Mouse (Mus musculus): Measurements from ENCODE around the gene Sash1. TPM values are rescaled to one million over a fixed set of nuclear protein-coding genes. Genes with fewer than 3 reads are reported as not detected.
"Not testable (repeated sequence)": the region's sequence is repeated elsewhere in the genome, so short reads cannot be mapped to it uniquely, and the experiment has no call there.

Sash1 gene
- polyA plus RNA-seq, 1 experiment: 2.1 TPM

DNA sequence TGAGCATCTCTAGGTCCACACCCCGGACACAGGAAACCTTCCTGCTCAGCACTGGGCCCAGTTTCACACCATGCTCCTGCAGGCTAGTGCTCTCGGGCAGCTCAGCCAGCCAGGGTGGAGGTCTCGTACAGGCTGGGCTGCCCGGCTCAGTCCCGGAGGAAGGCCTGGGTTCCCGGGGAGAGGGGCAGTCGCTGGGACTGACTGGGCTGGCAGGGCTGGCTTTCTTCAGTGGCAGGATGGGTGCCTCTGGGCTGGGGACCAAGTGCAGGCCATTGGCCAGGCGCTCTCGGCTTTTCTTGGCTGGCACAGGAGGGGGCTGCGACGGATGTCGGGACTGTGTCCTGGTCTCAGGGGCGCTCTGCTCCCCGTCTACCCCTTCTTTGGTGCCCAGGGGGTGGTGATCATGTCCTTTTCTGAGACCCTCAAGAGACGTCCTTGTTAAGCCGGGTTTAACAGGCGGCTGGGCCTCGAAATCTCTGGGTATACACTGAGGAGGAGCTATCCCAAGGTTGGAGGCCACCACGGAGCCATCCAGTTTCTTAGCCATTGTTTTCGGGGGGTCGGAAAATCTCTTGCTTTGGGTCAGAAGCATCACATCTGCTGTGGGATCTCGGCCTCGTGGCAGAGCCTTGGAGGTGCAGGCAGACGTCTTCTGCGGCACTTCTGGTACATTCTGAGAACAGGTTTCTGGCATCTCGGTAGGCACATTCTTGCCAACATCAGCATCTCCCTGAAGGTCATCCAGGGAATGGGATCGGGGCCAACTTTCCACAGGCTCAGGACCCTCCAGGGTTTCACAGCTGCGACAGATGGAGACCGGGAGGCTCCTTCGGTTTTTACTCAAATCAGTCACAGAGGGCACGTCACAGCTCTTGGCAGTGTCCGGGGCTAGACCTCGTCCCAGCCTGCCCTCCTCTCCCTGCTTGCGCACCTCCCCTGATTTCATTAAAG, 156.2 kb downstream of the Sash1 start:
- Histone ChIP-seq H3K9me3 (no peaks in the 10 kb centered on the region), H3K4me1 (no peaks in the 10 kb centered on the region), H3K4me3 (replicated peaks) (no peak overlapping the region), H3K36me3 (replicated peaks; ENCODE audit: low read length) (peaks cover 9% of the 10 kb centered on the region), H3K27me3 (replicated peaks) (no peaks in the 10 kb centered on the region)
- no peak for TF ChIP-seq GATA1 (IDR thresholded peaks at IDR 0.05; ENCODE audit: borderline replicate concordance, low read length)
- TF ChIP-seq FLI1 (IDR thresholded peaks at IDR 0.05; ENCODE audit: low read length): no peak

DNA sequence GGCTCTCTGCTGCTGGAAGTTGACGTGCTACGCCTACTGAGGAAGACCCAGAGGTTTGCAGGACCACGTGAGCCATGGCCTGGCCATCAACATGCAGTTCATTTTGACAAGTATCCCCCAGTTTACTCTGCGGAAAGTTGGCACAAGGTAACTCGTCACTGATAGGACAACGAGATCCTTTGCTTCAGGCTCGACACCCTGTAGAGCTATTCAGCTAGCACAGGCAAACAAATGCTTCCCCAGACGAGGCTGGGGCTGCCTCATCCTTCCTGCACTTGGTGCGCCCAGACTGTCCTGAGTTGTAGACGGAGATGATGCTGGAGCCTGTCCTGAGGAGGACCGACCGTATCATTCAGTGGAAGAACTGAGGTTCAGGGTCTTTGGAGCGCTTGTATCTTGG, 166.5 kb downstream of the Sash1 start:
- TF ChIP-seq FLI1 (IDR thresholded peaks at IDR 0.05; ENCODE audit: low read length) (no peak), GATA1 (IDR thresholded peaks at IDR 0.05; ENCODE audit: borderline replicate concordance, low read length) (no peak)
- Histone ChIP-seq H3K9me3 (no peaks in the 10 kb centered on the region), H3K36me3 (replicated peaks; ENCODE audit: low read length) (no peaks in the 10 kb centered on the region), H3K27me3 (replicated peaks) (peaks cover 9% of the 10 kb centered on the region), H3K4me3 (replicated peaks) (no peak overlapping the region), H3K4me1 (no peaks in the 10 kb centered on the region)

DNA sequence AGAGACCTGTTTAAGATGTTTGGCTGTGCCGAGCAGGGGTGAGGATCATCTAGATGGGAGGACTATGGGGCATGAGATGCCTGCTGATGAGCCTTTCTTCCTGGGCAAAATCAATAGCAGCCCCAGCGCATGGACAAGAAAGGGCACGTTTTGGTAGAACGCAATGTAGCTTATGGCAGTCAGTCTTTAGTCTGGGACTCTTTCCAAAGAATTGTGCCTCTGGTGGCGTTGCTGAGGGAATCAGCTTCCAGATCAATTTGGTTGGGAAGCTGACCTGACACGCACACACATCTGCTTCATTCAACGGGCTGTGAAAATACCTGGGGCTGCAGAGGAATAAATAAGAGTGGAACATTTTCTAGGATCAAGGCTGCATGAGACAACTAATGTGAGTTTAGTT, 167.0 kb downstream of the Sash1 start:
- TF ChIP-seq GATA1 (IDR thresholded peaks at IDR 0.05; ENCODE audit: borderline replicate concordance, low read length) (no peak), FLI1 (IDR thresholded peaks at IDR 0.05; ENCODE audit: low read length) (no peak)
- Histone ChIP-seq H3K4me1 (no peaks in the 10 kb centered on the region), H3K36me3 (replicated peaks; ENCODE audit: low read length) (no peaks in the 10 kb centered on the region), H3K4me3 (replicated peaks) (no peak overlapping the region), H3K27me3 (replicated peaks) (peaks cover 9% of the 10 kb centered on the region), H3K9me3 (no peaks in the 10 kb centered on the region)

DNA sequence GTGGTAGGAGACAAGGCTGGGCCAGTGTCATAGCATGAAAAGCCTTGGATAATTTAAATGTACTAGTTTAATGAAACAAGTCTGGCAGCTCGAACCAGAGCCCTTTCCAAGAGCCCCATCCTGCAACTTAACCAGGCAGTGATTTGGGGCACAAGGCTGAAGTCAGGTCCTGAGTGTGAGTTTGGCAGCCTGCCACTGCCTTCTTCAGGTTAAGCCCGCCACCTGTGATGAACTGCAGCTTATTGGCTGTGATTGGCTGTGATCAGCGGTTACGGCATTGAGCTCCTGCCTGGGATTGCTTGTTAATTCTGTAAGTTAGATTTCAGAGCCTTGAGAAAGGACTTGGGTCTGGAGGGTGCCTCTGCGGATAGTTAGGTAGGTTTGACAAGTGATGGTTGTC, 168.7 kb downstream of the Sash1 start:
- Histone ChIP-seq H3K9me3 (no peaks in the 10 kb centered on the region), H3K4me1 (no peaks in the 10 kb centered on the region), H3K36me3 (replicated peaks; ENCODE audit: low read length) (no peaks in the 10 kb centered on the region), H3K27me3 (replicated peaks) (peaks cover 11% of the 10 kb centered on the region), H3K4me3 (replicated peaks) (no peak overlapping the region)
- no peak for TF ChIP-seq FLI1 (IDR thresholded peaks at IDR 0.05; ENCODE audit: low read length)
- TF ChIP-seq GATA1 (IDR thresholded peaks at IDR 0.05; ENCODE audit: borderline replicate concordance, low read length): no peak

DNA sequence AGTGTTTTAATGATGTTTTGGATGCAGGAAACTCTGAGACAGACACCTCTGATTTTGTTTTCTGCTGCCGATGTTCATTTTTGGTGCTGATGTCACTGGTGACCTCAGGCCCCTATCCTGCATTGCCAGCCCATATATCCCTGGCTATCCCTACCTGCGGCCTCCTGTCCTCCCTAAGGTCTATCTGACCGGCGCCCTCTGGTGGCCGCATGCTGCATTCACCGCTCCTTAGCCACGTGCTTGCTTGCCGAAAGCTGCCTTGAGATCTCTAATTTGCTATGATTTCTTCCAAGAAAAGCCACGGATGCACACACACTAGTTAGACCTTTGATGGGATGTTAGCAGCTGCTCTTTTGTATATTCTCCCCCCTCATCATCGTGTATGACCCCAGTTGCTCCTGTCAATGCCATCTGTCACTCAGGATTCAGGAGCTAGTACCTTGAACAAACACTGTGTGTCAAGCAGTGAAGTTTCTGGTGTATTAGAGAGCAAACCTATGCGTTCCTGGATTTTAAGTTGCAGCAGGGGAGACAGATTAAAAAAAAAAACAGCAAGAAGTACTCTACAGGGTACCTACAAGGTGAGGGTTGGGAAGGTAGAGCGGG, 170.1 kb downstream of the Sash1 start:
- Histone ChIP-seq H3K9me3 (no peaks in the 10 kb centered on the region), H3K4me3 (replicated peaks) (no peak overlapping the region), H3K4me1 (no peaks in the 10 kb centered on the region), H3K36me3 (replicated peaks; ENCODE audit: low read length) (no peaks in the 10 kb centered on the region), H3K27me3 (replicated peaks) (peaks cover 11% of the 10 kb centered on the region)
- TF ChIP-seq FLI1 (IDR thresholded peaks at IDR 0.05; ENCODE audit: low read length) (no peak), GATA1 (IDR thresholded peaks at IDR 0.05; ENCODE audit: borderline replicate concordance, low read length) (no peak)

DNA sequence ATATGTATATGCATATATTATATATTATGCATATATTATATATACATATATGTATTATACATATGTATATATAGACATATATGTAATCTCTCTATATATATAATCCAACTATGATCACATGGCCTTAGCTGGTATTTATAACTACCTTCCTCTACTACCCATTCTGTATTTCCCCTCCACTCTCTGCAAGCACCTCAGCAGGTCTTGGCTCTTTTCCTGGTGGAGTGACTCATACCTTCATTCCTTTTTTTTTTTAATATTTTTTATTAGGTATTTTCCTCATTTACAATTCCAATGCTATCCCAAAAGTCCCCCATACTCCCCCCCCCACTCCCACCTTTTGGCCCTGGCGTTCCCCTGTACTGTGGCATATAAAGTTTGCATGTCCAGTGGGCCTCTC, 189.2 kb downstream of the Sash1 start:
- not testable (repeated sequence) for H3K4me1 ChIP-seq; H3K27me3 ChIP-seq (replicated peaks); H3K4me3 ChIP-seq (replicated peaks); H3K36me3 ChIP-seq (replicated peaks; ENCODE audit: low read length); H3K9me3 ChIP-seq

DNA sequence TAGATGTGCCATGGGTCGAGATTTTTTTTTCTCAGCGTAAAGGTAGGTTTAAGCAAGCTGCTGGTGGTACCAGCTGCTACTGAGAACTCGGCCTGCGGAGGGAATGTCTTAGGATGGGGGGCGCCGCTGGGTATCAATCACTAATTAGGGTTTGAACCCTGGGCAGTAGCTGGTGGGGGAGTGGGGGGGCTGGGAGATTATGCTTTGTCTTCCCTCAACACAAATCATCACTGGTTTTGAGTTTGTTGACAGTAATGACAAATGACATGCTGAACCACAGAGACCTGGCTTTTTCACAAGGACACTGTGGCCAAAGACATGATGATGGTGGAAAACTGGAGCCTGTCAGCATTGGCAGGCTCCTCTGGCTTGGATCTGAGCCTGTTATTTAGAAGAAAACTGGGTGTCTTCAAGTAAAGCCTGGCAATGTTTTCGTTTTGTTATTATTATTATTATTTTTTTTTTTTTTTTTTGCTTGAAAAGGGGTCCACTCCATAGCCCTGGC, 191.8 kb downstream of the Sash1 start:
- TF ChIP-seq GATA1 (IDR thresholded peaks at IDR 0.05; ENCODE audit: borderline replicate concordance, low read length) (no peak), FLI1 (IDR thresholded peaks at IDR 0.05; ENCODE audit: low read length) (no peak)
- Histone ChIP-seq H3K9me3 (peaks cover 10% of the 10 kb centered on the region), H3K27me3 (replicated peaks) (no peaks in the 10 kb centered on the region), H3K4me3 (replicated peaks) (no peak overlapping the region), H3K4me1 (no peaks in the 10 kb centered on the region), H3K36me3 (replicated peaks; ENCODE audit: low read length) (no peaks in the 10 kb centered on the region)

DNA sequence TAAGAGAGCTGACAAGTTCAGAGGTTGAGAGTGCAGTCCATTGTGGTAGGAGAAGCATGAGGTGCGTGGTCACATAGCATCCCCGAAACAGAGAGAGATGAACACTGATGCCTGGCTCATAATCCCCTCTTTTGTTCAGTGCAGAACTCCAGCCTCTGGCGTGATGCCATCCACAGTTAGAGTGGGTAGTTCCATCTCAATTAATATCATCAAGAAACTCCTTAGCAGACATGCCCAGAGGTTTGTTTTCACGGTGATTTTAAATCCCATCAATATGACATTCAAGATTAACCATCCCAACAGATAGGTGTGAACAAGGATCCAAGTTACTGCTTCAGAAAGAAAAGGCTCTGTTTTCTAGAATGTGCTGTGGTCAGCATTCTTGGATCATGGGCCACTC, 192.3 kb downstream of the Sash1 start:
- Histone ChIP-seq H3K4me3 (replicated peaks) (no peak overlapping the region), H3K9me3 (peaks cover 15% of the 10 kb centered on the region), H3K4me1 (no peaks in the 10 kb centered on the region), H3K27me3 (replicated peaks) (no peaks in the 10 kb centered on the region), H3K36me3 (replicated peaks; ENCODE audit: low read length) (no peaks in the 10 kb centered on the region)
- TF ChIP-seq FLI1 (IDR thresholded peaks at IDR 0.05; ENCODE audit: low read length) (no peak), GATA1 (IDR thresholded peaks at IDR 0.05; ENCODE audit: borderline replicate concordance, low read length) (no peak)

DNA sequence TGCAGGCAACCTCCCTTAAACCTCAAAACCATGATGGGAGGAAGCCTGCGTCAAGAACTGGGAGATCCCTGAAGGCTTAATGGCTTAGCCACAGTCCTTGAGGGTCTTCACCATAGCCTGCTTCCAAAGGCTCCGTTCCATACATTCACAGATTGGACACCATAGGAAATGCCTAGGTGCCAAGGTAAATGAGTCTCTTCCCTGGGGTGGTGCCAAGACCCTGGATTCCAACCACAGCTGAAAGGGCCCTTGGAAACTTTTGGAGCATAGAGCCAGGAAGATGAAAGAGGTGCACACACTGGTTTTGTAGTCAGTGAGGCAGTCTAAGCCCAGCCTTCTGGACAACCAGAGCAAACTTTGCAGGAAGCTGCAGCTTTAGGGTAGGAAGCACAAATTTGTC, 193.3 kb downstream of the Sash1 start:
- no peaks in the 10 kb centered on the region for H3K36me3 ChIP-seq (replicated peaks; ENCODE audit: low read length)
- no peak overlapping the region for H3K4me3 ChIP-seq (replicated peaks)
- H3K4me1 ChIP-seq: no peaks in the 10 kb centered on the region
- no peak for TF ChIP-seq FLI1 (IDR thresholded peaks at IDR 0.05; ENCODE audit: low read length)
- TF ChIP-seq GATA1 (IDR thresholded peaks at IDR 0.05; ENCODE audit: borderline replicate concordance, low read length): no peak
- H3K27me3 ChIP-seq (replicated peaks): no peaks in the 10 kb centered on the region
- peaks cover 18% of the 10 kb centered on the region for H3K9me3 ChIP-seq

DNA sequence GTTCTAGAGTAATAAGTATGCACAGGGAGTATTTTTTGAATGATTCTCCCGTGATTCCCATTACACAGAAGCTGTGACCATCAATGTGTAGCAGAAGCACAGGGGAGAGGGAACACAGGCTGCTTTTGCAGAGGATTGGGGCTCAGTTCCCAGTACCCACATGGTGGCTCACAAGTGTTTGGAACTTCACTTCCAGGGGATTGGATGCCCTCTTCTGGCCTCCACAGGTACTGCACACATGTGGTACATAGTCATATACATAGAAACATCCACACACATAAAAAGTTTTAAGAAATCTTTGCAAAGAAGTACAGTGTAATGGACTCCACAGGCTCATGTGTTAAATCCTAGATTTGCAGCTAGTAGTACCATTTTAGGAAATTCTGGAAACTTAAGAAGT, 199.7 kb downstream of the Sash1 start:
- no peaks in the 10 kb centered on the region for H3K4me1 ChIP-seq

More for the DNA sequence above, 199.7 kb downstream of the Sash1 start:
- Histone ChIP-seq H3K27me3 (replicated peaks) (no peaks in the 10 kb centered on the region), H3K36me3 (replicated peaks; ENCODE audit: low read length) (no peaks in the 10 kb centered on the region), H3K4me3 (replicated peaks) (no peak overlapping the region), H3K9me3 (peaks cover 34% of the 10 kb centered on the region)
- no peak for TF ChIP-seq FLI1 (IDR thresholded peaks at IDR 0.05; ENCODE audit: low read length)
- TF ChIP-seq GATA1 (IDR thresholded peaks at IDR 0.05; ENCODE audit: borderline replicate concordance, low read length): no peak
